ENCODE assay signal across 20 mouse cellular contexts in genomic region chr2:32931730-32932129, GRCm38 (mm10). TPM values are rescaled to one million over a fixed set of nuclear protein-coding genes. Genes with fewer than 3 reads are reported as not detected.
DNase-seq lines count a peak whose midpoint lies in the region; ATAC-seq and TF ChIP-seq lines count a peak whose summit lies in the region.
"Had no signal": no experiment of that assay in that cellular context is flagged by ENCODE, and none has a peak within 500 bp of the region (broad histone marks: within the 10 kb centered on the region; RNA-seq: fewer than 3 reads in every experiment).

No protein-coding gene starts in this region.

- peak overlapping the region; percentile 45 for H3K4me3 ChIP-seq in E14TG2a.4 (replicated peaks; ENCODE audit: low read length)
- H3K4me3 ChIP-seq in embryonic facial prominence, embryonic 10.5 days, result no peak overlapping the region
- H3K4me3 ChIP-seq in intestine, embryonic 16.5 days (ENCODE audit: low read length), result no peak overlapping the region
- H3K4me3 ChIP-seq: hindbrain, embryonic 10.5 days; intestine, embryonic 15.5 days; neural tube, embryonic 13.5 days had no signal

- H3K4me2 ChIP-seq in intestine, embryonic 16.5 days (ENCODE audit: low read depth, low read length), result no peak overlapping the region
- H3K4me2 ChIP-seq: intestine, embryonic 15.5 days; neural tube, embryonic 13.5 days had no signal

- H3K9ac ChIP-seq in intestine, embryonic 16.5 days (ENCODE audit: low read depth, low read length), result no peak overlapping the region
- H3K9ac ChIP-seq: forebrain, postnatal 0 days; intestine, embryonic 15.5 days; neural tube, embryonic 13.5 days had no signal

- peak overlapping the region; percentile 14; the same call in 1 of the 2 replicates for H3K27ac ChIP-seq in embryonic facial prominence, embryonic 10.5 days (replicated peaks)
- no peak overlapping the region for H3K27ac ChIP-seq in intestine, embryonic 16.5 days (ENCODE audit: low read length)
- H3K27ac ChIP-seq: hindbrain, embryonic 10.5 days; intestine, embryonic 15.5 days; kidney, postnatal 0 days; neural tube, embryonic 13.5 days had no signal

- no peak for TF ChIP-seq CTCF in E14TG2a.4 (conservative IDR thresholded peaks at IDR 0.05; ENCODE audit: low read length)

- no peak for ATAC-seq in intestine, embryonic 16.5 days
- ATAC-seq: forebrain, postnatal 0 days; intestine, embryonic 15.5 days; midbrain, embryonic 16.5 days had no signal

- no peaks in the 10 kb centered on the region for H3K27me3 ChIP-seq in E14TG2a.4 (ENCODE audit: insufficient read depth, low read length)
- no peaks in the 10 kb centered on the region for H3K27me3 ChIP-seq in embryonic facial prominence, embryonic 10.5 days (replicated peaks; ENCODE audit: low read depth, poor library complexity, severe bottlenecking)
- H3K27me3 ChIP-seq in splenic B cell, adult 2 months (ENCODE audit: control insufficient read depth, insufficient read depth, low read length, poor library complexity, severe bottlenecking), result no peaks in the 10 kb centered on the region
- H3K27me3 ChIP-seq in intestine, embryonic 16.5 days (replicated peaks; ENCODE audit: control insufficient read depth, insufficient read depth, low read length), result no peaks in the 10 kb centered on the region
- H3K27me3 ChIP-seq: intestine, embryonic 15.5 days; neural tube, embryonic 13.5 days had no signal

- 80% methylated on average over 7 of the region's 7 CpGs for whole genome bisulfite sequencing in embryonic facial prominence, embryonic 10.5 days
- 74% methylated on average over 7 of the region's 7 CpGs for WGBS in intestine, embryonic 16.5 days

- peaks cover 96% of the 10 kb centered on the region for H3K4me1 ChIP-seq in E14TG2a.4 (replicated peaks; ENCODE audit: low read depth, low read length)
- peaks cover 9% of the 10 kb centered on the region for H3K4me1 ChIP-seq in embryonic facial prominence, embryonic 10.5 days
- 0 out of 2 replicates have a peak, but pooled peaks cover 2% of the 10 kb centered on the region for H3K4me1 ChIP-seq in intestine, embryonic 16.5 days (ENCODE audit: control insufficient read depth, insufficient read depth, low read length)
- H3K4me1 ChIP-seq: intestine, embryonic 15.5 days; neural tube, embryonic 13.5 days had no signal

- peak; percentile 68 for DNase-seq in 416B (ENCODE audit: low read depth)
- no peak for DNase-seq in embryonic facial prominence, embryonic 10.5 days (ENCODE audit: low spot score)
- DNase-seq in splenic B cell, adult 2 months (ENCODE audit: low read depth, low spot score), result peak; percentile 36
- no peak for DNase-seq in cerebellum, adult 18-20 months
- DNase-seq in urinary bladder, postnatal 14 days (ENCODE audit: low spot score), result no peak
- no peak for DNase-seq in layer of hippocampus, postnatal 10 days (ENCODE audit: low spot score in 2 of 2)
- DNase-seq: adrenal gland, adult 2 months; B cell, adult 2 months; cerebellum, adult 8-10 months; forebrain, postnatal 0 days; gastrocnemius, postnatal 14 days; layer of hippocampus, adult 9-11 months; lung, adult 2 months had no signal

- no peaks in the 10 kb centered on the region for H3K9me3 ChIP-seq in E14TG2a.4 (ENCODE audit: low read length)
- no peaks in the 10 kb centered on the region for H3K9me3 ChIP-seq in embryonic facial prominence, embryonic 10.5 days
- H3K9me3 ChIP-seq in intestine, embryonic 16.5 days (ENCODE audit: control insufficient read depth, low read length), result no peaks in the 10 kb centered on the region
- H3K9me3 ChIP-seq: hindbrain, embryonic 10.5 days; intestine, embryonic 15.5 days; neural tube, embryonic 13.5 days had no signal

- H3K36me3 ChIP-seq in E14TG2a.4 (ENCODE audit: insufficient read depth, low read length), result peaks cover 68% of the 10 kb centered on the region
- peaks cover 33% of the 10 kb centered on the region for H3K36me3 ChIP-seq in embryonic facial prominence, embryonic 10.5 days (replicated peaks)
- peaks cover 3% of the 10 kb centered on the region for H3K36me3 ChIP-seq in splenic B cell, adult 2 months (ENCODE audit: control insufficient read depth, insufficient read depth, low read length, poor library complexity, severe bottlenecking)
- H3K36me3 ChIP-seq in intestine, embryonic 16.5 days (ENCODE audit: control insufficient read depth, insufficient read depth, low read length), result no peaks in the 10 kb centered on the region

RNA-seq across cellular contexts. Expression of gene Rpl12, which starts 29.6 kb away (rescaled TPM):
- 196 and 200 TPM in 2 replicates for polyA plus RNA-seq in embryonic facial prominence, embryonic 10.5 days (2016; fragmentation: Nextera tagmentation; extraction: Ambion mirVana)
- 141 and 162 TPM in 2 replicates for polyA plus RNA-seq in intestine, embryonic 16.5 days (2015; fragmentation: Nextera tagmentation; extraction: Ambion mirVana)
- 100 to 1,000 TPM; 155 to 179 TPM for total RNA-seq in layer of hippocampus, postnatal 10 days (2021)

RNA-seq across cellular contexts. Expression of gene Lrsam1, which starts 29.7 kb away (rescaled TPM):
- polyA plus RNA-seq in embryonic facial prominence, embryonic 10.5 days (2016; fragmentation: Nextera tagmentation; extraction: Ambion mirVana), result 7.8 and 8.9 TPM in 2 replicates
- 6.8 and 7.8 TPM in 2 replicates for polyA plus RNA-seq in intestine, embryonic 16.5 days (2015; fragmentation: Nextera tagmentation; extraction: Ambion mirVana)
- total RNA-seq in layer of hippocampus, postnatal 10 days (2021), result 10 to 100 TPM; 36.5 to 40.4 TPM

RNA-seq across cellular contexts. Expression of gene Slc2a8, which starts 50.2 kb away (rescaled TPM):
- 19.7 and 21.5 TPM in 2 replicates for polyA plus RNA-seq in embryonic facial prominence, embryonic 10.5 days (2016; fragmentation: Nextera tagmentation; extraction: Ambion mirVana)
- 21.5 and 26.6 TPM in 2 replicates for polyA plus RNA-seq in intestine, embryonic 16.5 days (2015; fragmentation: Nextera tagmentation; extraction: Ambion mirVana)
- total RNA-seq in layer of hippocampus, postnatal 10 days (2021), result 10 to 100 TPM; 23.2 to 26.9 TPM

RNA-seq across cellular contexts. Expression of gene Fam129b, which starts 55.8 kb away (rescaled TPM):
- 43.9 and 46.4 TPM in 2 replicates for polyA plus RNA-seq in embryonic facial prominence, embryonic 10.5 days (2016; fragmentation: Nextera tagmentation; extraction: Ambion mirVana)
- polyA plus RNA-seq in intestine, embryonic 16.5 days (2015; fragmentation: Nextera tagmentation; extraction: Ambion mirVana), result 35.4 and 37.8 TPM in 2 replicates
- total RNA-seq in layer of hippocampus, postnatal 10 days (2021), result 10 to 100 TPM; 22.6 to 26.3 TPM

Comparison
In these comparisons a context has a peak if more than half of its experiments do, and no peak if none do; other contexts are left out.
1. DNase-seq: peak in 416B (single experiment) and splenic B cell, adult 2 months (single experiment); none in embryonic facial prominence, embryonic 10.5 days (single experiment), cerebellum, adult 18-20 months (0 of 2), urinary bladder, postnatal 14 days (single experiment) and layer of hippocampus, postnatal 10 days (0 of 2).